Mouse (Mus musculus): ENCODE data around the gene Slc39a3.

DNA sequence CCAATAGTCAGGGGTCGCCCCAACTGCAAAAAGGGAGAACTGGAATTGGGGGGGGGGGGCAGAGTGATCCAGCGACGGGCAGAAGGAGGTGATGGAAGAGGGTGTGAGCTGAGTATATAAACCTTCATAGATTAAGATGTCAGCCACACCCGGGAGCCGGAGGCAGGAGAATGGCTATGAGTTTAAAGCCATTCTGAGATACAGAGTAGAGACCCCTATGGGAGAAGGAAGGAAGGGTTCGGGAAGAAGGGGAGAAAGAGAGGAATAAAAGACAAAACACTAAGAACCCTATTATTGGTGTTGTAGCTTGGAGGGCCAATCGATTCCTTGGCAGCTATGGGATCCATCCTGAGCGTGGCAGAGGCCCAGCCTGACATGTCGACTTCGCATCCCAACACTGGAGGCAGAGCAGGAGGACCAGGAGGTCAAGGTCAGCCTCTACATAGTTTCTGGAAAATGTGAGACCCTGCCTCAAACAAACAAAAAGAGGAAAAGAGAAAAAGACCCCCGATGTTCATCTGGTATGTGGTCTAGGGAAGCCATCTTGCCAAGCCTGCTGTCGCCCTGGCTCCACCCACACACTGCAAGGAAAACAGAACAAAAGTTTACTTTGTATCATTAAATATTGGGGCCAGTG lies 11.5 kb downstream of the Slc39a3 start, which contains the start of gene Diras1:
- no peak for TF ChIP-seq POLR2A (IDR thresholded peaks at IDR 0.05; ENCODE audit: control insufficient read depth, low read depth, low read length)
- TF ChIP-seq CTCF (IDR thresholded peaks at IDR 0.05; ENCODE audit: control insufficient read depth, insufficient read depth, insufficient replicate concordance, low read depth, low read length) = no peak
